Mouse (Mus musculus): Measurements from ENCODE around the gene E030025P04Rik.

The E030025P04Rik gene

GRCm38 (mm10) chr11:109102646-109103045, 41.5 kb downstream of the E030025P04Rik start:
- DNase-seq (ENCODE audit: low read depth, low spot score), result no peak

- DNase-seq (ENCODE audit: low read depth, low spot score), result no peak
Observed at GRCm38 (mm10) chr11:109100266-109100665, 43.9 kb downstream of the E030025P04Rik start.

- no peak for DNase-seq (ENCODE audit: low read depth, low spot score)
Observed at GRCm38 (mm10) chr11:109091821-109092220, 52.3 kb downstream of the E030025P04Rik start.
